Mouse (Mus musculus): Measurements from ENCODE around the gene Cers2. TPM values are rescaled to one million over a fixed set of nuclear protein-coding genes. Genes with fewer than 3 reads are reported as not detected.

The Cers2 gene
- polyA plus RNA-seq (2015; fragmentation: Nextera tagmentation; extraction: Ambion mirVana): 97.6 and 97.8 TPM in 2 replicates

GRCm38 (mm10) chr3:95314486-95315093, at the start of gene Cers2:
TSS of gene Cers2 (plus strand) at chr3:95314791.
- H3K36me3 ChIP-seq (replicated peaks): no peaks in the 10 kb centered on the region
- H3K4me3 ChIP-seq: peak within 1 kb of the TSS; percentile 93
- H3K4me2 ChIP-seq: peak within 1 kb of the TSS; percentile 77
- H3K27ac ChIP-seq: peak within 1 kb of the TSS; percentile 90
- no peaks in the 10 kb centered on the region for H3K27me3 ChIP-seq (replicated peaks)
- no peaks in the 10 kb centered on the region for H3K9me3 ChIP-seq
- H3K4me1 ChIP-seq: peaks cover 30% of the 10 kb centered on the region
- WGBS: 1% methylated on average over 27 of the region's 27 CpGs
- peak; percentile 71 for ATAC-seq (replicated peaks)
- H3K9ac ChIP-seq: peak within 1 kb of the TSS; percentile 98

GRCm38 (mm10) chr3:95266052-95266451, 48.5 kb upstream of the Cers2 start:
- no peaks in the 10 kb centered on the region for H3K9me3 ChIP-seq
- ATAC-seq (replicated peaks): no peak
- no peak overlapping the region for H3K9ac ChIP-seq
- H3K4me3 ChIP-seq: no peak overlapping the region
- no peak overlapping the region for H3K27ac ChIP-seq
- no peaks in the 10 kb centered on the region for H3K27me3 ChIP-seq (replicated peaks)
- H3K36me3 ChIP-seq (replicated peaks): peaks cover 43% of the 10 kb centered on the region
- no peak overlapping the region for H3K4me2 ChIP-seq
- WGBS: 95% methylated on average over 3 of the region's 3 CpGs
- no peaks in the 10 kb centered on the region for H3K4me1 ChIP-seq

DNA sequence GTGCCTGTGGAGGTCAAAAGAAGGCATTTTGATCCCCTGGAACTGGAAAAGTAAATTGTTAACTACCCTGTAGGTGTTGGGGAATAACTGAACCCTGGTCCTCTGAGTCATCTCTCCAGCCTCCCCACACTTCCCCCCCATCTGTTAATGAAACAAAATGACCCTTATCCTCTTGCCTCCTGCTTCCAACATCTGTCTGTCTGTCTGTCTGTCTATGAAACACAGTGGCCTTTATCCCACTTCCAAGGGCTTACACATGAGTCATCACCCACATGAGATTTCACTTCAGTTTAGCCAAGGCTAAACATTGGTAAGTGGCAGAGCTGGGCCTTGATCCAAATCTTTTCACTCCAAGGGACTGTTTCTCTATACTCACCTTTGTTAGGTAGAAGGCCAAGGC, 46.7 kb upstream of the Cers2 start:
- Histone ChIP-seq H3K9me3 (no peaks in the 10 kb centered on the region), H3K36me3 (replicated peaks) (peaks cover 30% of the 10 kb centered on the region), H3K9ac (no peak overlapping the region), H3K4me1 (no peaks in the 10 kb centered on the region), H3K4me2 (no peak overlapping the region), H3K27me3 (replicated peaks) (no peaks in the 10 kb centered on the region), H3K27ac (no peak overlapping the region), H3K4me3 (no peak overlapping the region)
- ATAC-seq (replicated peaks): no peak

DNA sequence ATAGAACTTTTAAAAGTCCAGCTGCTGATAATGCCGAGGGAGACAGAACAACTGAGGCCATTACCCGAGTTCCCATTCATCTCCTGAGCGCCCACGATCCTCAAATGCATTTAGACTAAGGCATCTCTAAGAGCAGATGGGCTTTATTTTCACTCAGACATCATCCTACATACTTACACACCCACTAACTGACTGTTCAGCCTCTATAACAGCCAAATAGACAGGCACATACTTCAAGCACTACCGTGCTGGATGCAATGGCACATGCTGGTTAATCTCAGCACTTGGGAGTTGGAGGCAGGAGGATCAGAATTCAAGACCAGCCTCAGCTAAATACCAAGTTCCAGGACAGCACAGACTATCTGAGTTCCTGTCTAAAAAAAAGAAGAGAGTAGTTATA, 44.8 kb upstream of the Cers2 start:
- Histone ChIP-seq H3K9me3 (no peaks in the 10 kb centered on the region), H3K4me1 (no peaks in the 10 kb centered on the region), H3K27me3 (replicated peaks) (no peaks in the 10 kb centered on the region), H3K4me2 (no peak overlapping the region), H3K4me3 (no peak overlapping the region), H3K36me3 (replicated peaks) (peaks cover 19% of the 10 kb centered on the region), H3K9ac (no peak overlapping the region), H3K27ac (no peak overlapping the region)
- 88% methylated on average over 5 of the region's 5 CpGs for WGBS
- ATAC-seq (replicated peaks): no peak

DNA sequence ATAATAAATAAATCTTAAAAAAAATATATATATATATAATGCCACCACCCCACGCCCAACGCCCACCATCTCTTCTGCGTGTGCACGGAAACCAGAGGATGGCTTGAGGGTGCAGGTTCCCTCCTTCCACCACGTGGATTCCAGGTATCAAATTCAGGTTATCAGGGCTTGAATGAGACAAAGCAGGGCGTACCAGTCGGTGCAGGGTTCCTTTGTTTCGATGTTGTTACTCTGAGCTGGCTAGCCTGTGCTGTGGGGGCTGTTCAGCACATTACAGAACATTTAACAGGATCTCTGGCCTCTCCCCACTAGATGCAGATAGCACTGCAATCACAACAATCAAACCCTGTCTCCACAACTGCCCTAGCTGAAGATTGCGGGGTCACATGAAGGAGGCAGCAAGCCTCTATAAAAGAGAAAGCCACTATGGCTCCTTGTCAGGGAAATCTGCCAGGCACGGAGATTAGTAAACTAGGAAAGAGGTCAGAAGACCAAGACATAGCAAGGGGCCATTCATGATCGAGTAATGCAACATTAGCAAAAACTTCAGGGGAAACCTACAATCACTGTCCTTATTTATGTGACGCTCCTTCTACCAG, 43.7 kb upstream of the Cers2 start:
- H3K9me3 ChIP-seq: no peaks in the 10 kb centered on the region
- 86% methylated on average over 12 of the region's 12 CpGs for WGBS
- H3K27ac ChIP-seq: no peak overlapping the region
- H3K4me1 ChIP-seq: no peaks in the 10 kb centered on the region
- H3K27me3 ChIP-seq (replicated peaks): no peaks in the 10 kb centered on the region
- H3K9ac ChIP-seq: no peak overlapping the region
- no peak overlapping the region for H3K4me3 ChIP-seq
- no peak overlapping the region for H3K4me2 ChIP-seq
- ATAC-seq (replicated peaks): no peak
- peaks cover 12% of the 10 kb centered on the region; the same call in 1 of the 2 replicates for H3K36me3 ChIP-seq (replicated peaks)

- H3K4me1 ChIP-seq: no peaks in the 10 kb centered on the region
- H3K4me3 ChIP-seq: no peak overlapping the region
- no peak overlapping the region for H3K9ac ChIP-seq
- H3K4me2 ChIP-seq: no peak overlapping the region
- no peak overlapping the region for H3K27ac ChIP-seq
- peaks cover 4% of the 10 kb centered on the region; the same call in 1 of the 2 replicates for H3K36me3 ChIP-seq (replicated peaks)
- H3K9me3 ChIP-seq: no peaks in the 10 kb centered on the region
- WGBS: 92% methylated on average over 5 of the region's 5 CpGs
- H3K27me3 ChIP-seq (replicated peaks): no peaks in the 10 kb centered on the region
- ATAC-seq (replicated peaks): no peak
Measured at GRCm38 (mm10) chr3:95273471-95273870, 41.1 kb upstream of the Cers2 start.

- H3K4me3 ChIP-seq: no peak overlapping the region
- no peak overlapping the region for H3K4me2 ChIP-seq
- no peaks in the 10 kb centered on the region for H3K36me3 ChIP-seq (replicated peaks)
- no peaks in the 10 kb centered on the region for H3K9me3 ChIP-seq
- WGBS: 94% methylated on average over 4 of the region's 4 CpGs
- no peak for ATAC-seq (replicated peaks)
- H3K27ac ChIP-seq: no peak overlapping the region
- H3K27me3 ChIP-seq (replicated peaks): no peaks in the 10 kb centered on the region
- peaks cover 3% of the 10 kb centered on the region; the same call in 1 of the 2 replicates for H3K4me1 ChIP-seq
- H3K9ac ChIP-seq: no peak overlapping the region
Measured at GRCm38 (mm10) chr3:95274453-95274852, 40.1 kb upstream of the Cers2 start.

DNA sequence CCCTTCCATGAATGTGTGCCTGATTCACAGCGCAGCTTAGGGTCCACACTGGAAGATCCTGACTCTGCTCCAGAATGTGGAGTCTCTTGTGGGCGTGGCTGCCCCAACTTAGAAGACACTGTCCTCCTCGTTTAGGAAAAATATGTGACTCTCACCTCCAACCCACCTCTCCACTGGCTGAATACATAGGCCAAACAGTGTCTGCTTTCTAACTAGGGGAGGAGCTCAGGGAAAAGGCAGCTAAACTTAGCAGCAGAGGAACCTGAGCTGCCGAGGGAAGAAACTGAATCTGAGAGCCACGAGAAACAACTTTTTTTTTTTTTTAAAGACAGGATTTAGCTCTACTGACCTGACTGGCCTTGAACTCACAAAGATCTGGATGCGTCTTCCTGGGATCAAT, 39.4 kb upstream of the Cers2 start:
- H3K27me3 ChIP-seq (replicated peaks): no peaks in the 10 kb centered on the region
- H3K9me3 ChIP-seq: no peaks in the 10 kb centered on the region
- peaks cover 3% of the 10 kb centered on the region; the same call in 1 of the 2 replicates for H3K4me1 ChIP-seq
- no peak overlapping the region for H3K9ac ChIP-seq
- H3K4me2 ChIP-seq: no peak overlapping the region
- no peak overlapping the region for H3K27ac ChIP-seq
- no peaks in the 10 kb centered on the region for H3K36me3 ChIP-seq (replicated peaks)
- no peak overlapping the region for H3K4me3 ChIP-seq
- no peak for ATAC-seq (replicated peaks)
- 86% methylated on average over 6 of the region's 6 CpGs for WGBS

GRCm38 (mm10) chr3:95276428-95276934, 38.1 kb upstream of the Cers2 start:
- H3K9ac ChIP-seq: no peak overlapping the region
- H3K27ac ChIP-seq: no peak overlapping the region
- no peak overlapping the region for H3K4me3 ChIP-seq
- no peaks in the 10 kb centered on the region for H3K9me3 ChIP-seq
- no peaks in the 10 kb centered on the region for H3K36me3 ChIP-seq (replicated peaks)
- no peaks in the 10 kb centered on the region for H3K27me3 ChIP-seq (replicated peaks)
- WGBS: 81% methylated on average over 5 of the region's 5 CpGs
- peaks cover 7% of the 10 kb centered on the region for H3K4me1 ChIP-seq
- ATAC-seq (replicated peaks): no peak
- H3K4me2 ChIP-seq: no peak overlapping the region

DNA sequence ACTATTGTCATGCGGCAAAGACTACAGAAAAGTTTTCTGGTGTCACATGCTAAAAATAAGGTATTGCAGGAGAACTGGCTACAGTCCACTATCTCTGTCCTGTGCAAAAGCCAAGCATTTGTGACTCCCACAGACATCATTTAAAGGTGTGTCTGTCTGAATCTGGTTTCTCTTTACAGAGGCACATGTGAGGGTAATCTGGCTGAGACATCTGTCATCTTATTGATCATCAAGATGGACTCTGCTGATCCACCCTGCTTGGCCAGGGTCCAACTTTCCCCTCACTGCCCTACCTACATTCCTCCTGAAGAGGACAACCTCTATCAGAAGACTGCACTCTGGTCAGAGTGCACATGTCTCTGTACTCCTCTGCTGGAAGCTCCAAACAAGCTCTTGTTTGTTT, 37.4 kb upstream of the Cers2 start:
- Histone ChIP-seq H3K36me3 (replicated peaks) (no peaks in the 10 kb centered on the region), H3K27ac (no peak overlapping the region), H3K4me3 (no peak overlapping the region), H3K9me3 (no peaks in the 10 kb centered on the region), H3K4me2 (no peak overlapping the region), H3K9ac (no peak overlapping the region), H3K4me1 (peaks cover 8% of the 10 kb centered on the region), H3K27me3 (replicated peaks) (no peaks in the 10 kb centered on the region)
- ATAC-seq (replicated peaks): no peak
- 96% methylated on average over 1 of the region's 1 CpGs for WGBS

DNA sequence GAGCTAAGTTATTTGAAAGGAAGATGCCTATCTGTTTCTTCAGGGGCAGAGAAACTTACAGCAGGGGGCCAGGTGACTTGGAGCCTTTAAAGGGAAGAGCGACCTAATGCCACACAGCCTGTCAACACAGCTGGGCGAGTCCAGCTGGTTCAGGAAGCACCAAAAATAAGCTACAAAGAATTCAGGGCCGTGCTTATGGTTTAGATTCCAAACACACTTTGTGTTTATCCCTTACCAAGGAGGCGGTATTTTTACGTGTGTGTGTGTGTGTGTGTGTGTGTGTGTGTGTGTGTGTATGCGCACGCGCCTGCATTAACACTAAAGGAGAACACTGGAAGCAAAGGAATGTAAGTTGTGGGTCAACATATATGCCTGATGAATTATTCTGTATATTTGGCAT, 33.8 kb upstream of the Cers2 start:
- WGBS: 23% methylated on average over 8 of the region's 8 CpGs
- Histone ChIP-seq H3K9ac (peak overlapping the region; percentile 74), H3K27me3 (replicated peaks) (no peaks in the 10 kb centered on the region), H3K36me3 (replicated peaks) (no peaks in the 10 kb centered on the region), H3K4me3 (peak overlapping the region; percentile 71), H3K9me3 (no peaks in the 10 kb centered on the region), H3K4me2 (peak overlapping the region; percentile 83), H3K4me1 (peaks cover 31% of the 10 kb centered on the region), H3K27ac (peak overlapping the region; percentile 93)
- ATAC-seq (replicated peaks): no peak

DNA sequence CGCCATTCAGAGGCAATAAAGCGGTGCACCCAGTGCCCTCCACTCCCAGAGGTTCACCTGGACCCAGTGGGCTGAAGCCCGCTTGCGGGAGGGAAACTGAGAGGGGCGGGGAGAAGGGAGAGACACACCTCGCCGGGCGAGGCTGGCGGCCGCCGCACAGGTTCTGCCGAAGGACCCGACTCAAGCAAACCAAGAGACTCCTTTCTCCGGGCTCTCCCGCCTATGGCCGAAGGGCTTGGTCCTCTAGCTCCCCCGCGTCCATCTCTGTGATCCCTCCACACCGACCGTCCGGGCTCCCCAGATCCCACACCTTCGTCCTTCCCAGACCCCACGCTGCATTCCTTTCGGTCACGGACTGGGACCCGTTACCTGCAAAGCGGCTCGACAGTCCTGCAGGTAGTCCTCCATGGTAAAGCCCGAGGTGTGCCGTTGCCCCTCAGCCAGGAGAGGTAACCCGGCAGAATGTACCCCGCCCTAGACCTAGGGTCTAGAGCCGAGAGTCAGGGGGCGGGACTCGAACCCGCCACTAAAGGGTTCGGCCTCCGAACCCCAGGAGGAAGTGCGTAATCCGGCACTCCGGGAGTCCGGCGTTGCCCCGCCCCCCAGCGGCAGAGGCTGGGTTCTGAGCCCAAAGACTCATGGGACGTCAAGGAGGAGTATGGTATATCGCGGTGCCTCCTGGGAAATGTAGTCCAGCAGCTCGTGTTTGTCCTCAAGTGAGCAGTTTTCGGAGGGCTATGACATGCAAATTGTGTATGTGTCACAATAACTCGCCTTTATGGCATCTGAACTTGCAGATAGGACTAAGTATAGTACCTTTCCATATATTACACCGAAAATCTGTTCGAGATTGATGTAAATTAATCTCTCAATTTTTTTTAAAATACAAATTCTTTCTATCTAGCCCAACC, 33.1 kb upstream of the Cers2 start, which contains the start of the genes Mindy1 and Prune1:
TSS of gene Mindy1 (plus strand) at position 130 of the 911 bp plus-strand sequence.
TSS of gene Prune1 (minus strand) at position 861 of the 911 bp plus-strand sequence.
- WGBS: under 1% methylated on average over 53 of the region's 53 CpGs
- Histone ChIP-seq H3K27me3 (replicated peaks) (no peaks in the 10 kb centered on the region), H3K27ac (peak within 1 kb of the TSS; percentile 93), H3K4me3 (peak within 1 kb of the TSS; percentile 71), H3K4me1 (peaks cover 31% of the 10 kb centered on the region), H3K9me3 (no peaks in the 10 kb centered on the region), H3K4me2 (peak within 1 kb of the TSS; percentile 83), H3K9ac (peak within 1 kb of the TSS; percentile 74), H3K36me3 (replicated peaks) (no peaks in the 10 kb centered on the region)
- peak; percentile 94 for ATAC-seq (replicated peaks)

Data from midbrain, embryonic 15.5 days (tissue).